Mouse (Mus musculus) olfactory bulb, adult 2 months (tissue): ENCODE measurements at regions not wholly inside any gene's neighbourhood (a gene's known extent, or its start where the extent isn't known, plus 50 kb on each side); places are given as distances from the start of the nearest gene placed in this dataset.

ENCODE experiments used
- CTCF ChIP-seq: fragments of 200-500 bp; IDR thresholded peaks from 2 replicates; pipeline ENCODE4 v1.5.1; 2012; ENCODE audit warnings: low read depth, mild to moderate bottlenecking, low read length, moderate library complexity; ENCODE audit not compliant: insufficient read depth
- POLR2A ChIP-seq: fragments of 200-500 bp; IDR thresholded peaks from 2 replicates; pipeline ENCODE4 v1.6.1; 2012; ENCODE audit warnings: mild to moderate bottlenecking, low read depth, low read length, moderate library complexity; ENCODE audit not compliant: insufficient read depth

- TF ChIP-seq POLR2A (no peak), CTCF (no peak)
These were observed 157.8 kb upstream of the Slc39a10 start for GRCm38 (mm10) chr1:47050492-47050891.
